Mouse (Mus musculus) forebrain, postnatal 0 days (tissue): ENCODE measurements at regions not wholly inside any gene's neighbourhood (a gene's known extent, or its start where the extent isn't known, plus 50 kb on each side); places are given as distances from the start of the nearest gene placed in this dataset.

Source experiments
- ATAC-seq: fragments of 200-750 bp; cut with Nextera tagmentation; 2 replicates; pipeline ENCODE4 v1.8.0; 2017; ENCODE audit warnings: mild to moderate bottlenecking, moderate library complexity
- DNase-seq: peaks from one replicate; pipeline ENCODE4 v3.0.0-alpha.2; 2015
- H3K27ac ChIP-seq: fragments of 300-500 bp; sonication (generic); 2 replicates; pipeline ENCODE4 v1.5.1; 2014; ENCODE audit warnings: low read depth, mild to moderate bottlenecking, antibody characterized with exemption, low read length, moderate library complexity, mixed read lengths
- H3K27me3 ChIP-seq: fragments of 300-500 bp; sonication (generic); 2 replicates; pipeline ENCODE4 v1.6.1; 2014; ENCODE audit warnings: mild to moderate bottlenecking, low read length, mixed read lengths; ENCODE audit not compliant: insufficient read depth
- H3K36me3 ChIP-seq: fragments of 300-500 bp; sonication (generic); 2 replicates; pipeline ENCODE4 v1.6.1; 2014; ENCODE audit warnings: mild to moderate bottlenecking, moderate library complexity; ENCODE audit not compliant: insufficient read depth
- H3K4me1 ChIP-seq: fragments of 300-500 bp; sonication (generic); 2 replicates; pipeline ENCODE4 v1.6.1; 2014; ENCODE audit warnings: antibody characterized with exemption; ENCODE audit not compliant: insufficient read depth
- H3K4me2 ChIP-seq: fragments of 300-500 bp; sonication (generic); 2 replicates; pipeline ENCODE4 v1.6.1; 2014; ENCODE audit warnings: low read depth, mild to moderate bottlenecking, moderate library complexity
- H3K4me3 ChIP-seq: fragments of 300-500 bp; sonication (generic); 2 replicates; pipeline ENCODE4 v1.5.1; 2014; ENCODE audit warnings: low read depth, low read length, mixed read lengths
- H3K9ac ChIP-seq: fragments of 300-500 bp; sonication (generic); 2 replicates; pipeline ENCODE4 v1.6.1; 2014; ENCODE audit warnings: mild to moderate bottlenecking
- H3K9me3 ChIP-seq: fragments of 300-500 bp; sonication (generic); 2 replicates; pipeline ENCODE4 v1.6.1; 2016; ENCODE audit warnings: low read length
- CTCF ChIP-seq: sonication (generic); IDR thresholded peaks from 2 replicates; pipeline ENCODE4 v1.5.1; 2016; ENCODE audit warnings: antibody characterized with exemption, control low read depth, low read depth
- WGBS: fragments of 180-500 bp; shearing (Covaris S2); extraction: QIAGEN DNeasy Blood & Tissue Kit; methylation state at CpG from one replicate; pipeline ENCODE4 v1.1.7; 2014; 5-methylcytosine and 5-hydroxymethylcytosine counted together

GRCm38 (mm10) chr9:16994169-16994568 is 493.1 kb upstream of the Fat3 start:
- no peak for DNase-seq

GRCm38 (mm10) chr9:16988114-16988513 is 487.0 kb upstream of the Fat3 start:
- Histone ChIP-seq H3K27ac (no peak overlapping the region), H3K9ac (no peak overlapping the region), H3K4me1 (no peaks in the 10 kb centered on the region), H3K4me2 (no peak overlapping the region), H3K27me3 (no peaks in the 10 kb centered on the region), H3K9me3 (no peaks in the 10 kb centered on the region), H3K4me3 (no peak overlapping the region), H3K36me3 (no peaks in the 10 kb centered on the region)
- ATAC-seq (peak; percentile 74), DNase-seq (peak; percentile 19)
- WGBS: 42% methylated on average over 3 of the region's 3 CpGs
- TF ChIP-seq CTCF: no peak

More at GRCm38 (mm10) chr9:16994169-16994568, 493.1 kb upstream of the Fat3 start:
- ATAC-seq: no peak
- no peak for TF ChIP-seq CTCF
- no peaks in the 10 kb centered on the region for H3K27me3 ChIP-seq
- 49% methylated on average over 2 of the region's 2 CpGs for WGBS
- H3K4me1 ChIP-seq: no peaks in the 10 kb centered on the region
- no peaks in the 10 kb centered on the region for H3K36me3 ChIP-seq
- no peak overlapping the region for H3K9ac ChIP-seq
- no peak overlapping the region for H3K27ac ChIP-seq
- no peak overlapping the region for H3K4me2 ChIP-seq
- no peak overlapping the region for H3K4me3 ChIP-seq
- H3K9me3 ChIP-seq: no peaks in the 10 kb centered on the region

- H3K27ac ChIP-seq: no peak overlapping the region
- H3K27me3 ChIP-seq: no peaks in the 10 kb centered on the region
- no peak for TF ChIP-seq CTCF
- H3K9ac ChIP-seq: no peak overlapping the region
- H3K9me3 ChIP-seq: no peaks in the 10 kb centered on the region
- no peak for ATAC-seq
- H3K4me3 ChIP-seq: no peak overlapping the region
- H3K4me1 ChIP-seq: no peaks in the 10 kb centered on the region
- DNase-seq: no peak
- 84% methylated on average over 5 of the region's 5 CpGs for WGBS
- no peaks in the 10 kb centered on the region for H3K36me3 ChIP-seq
- H3K4me2 ChIP-seq: no peak overlapping the region
These were observed 476.2 kb upstream of the Fat3 start for GRCm38 (mm10) chr9:16977321-16977720.

- Histone ChIP-seq H3K9me3 (no peaks in the 10 kb centered on the region), H3K27ac (no peak overlapping the region), H3K27me3 (no peaks in the 10 kb centered on the region), H3K4me1 (no peaks in the 10 kb centered on the region), H3K4me3 (no peak overlapping the region), H3K9ac (no peak overlapping the region), H3K4me2 (no peak overlapping the region), H3K36me3 (no peaks in the 10 kb centered on the region)
- ATAC-seq: no peak
- no peak for DNase-seq
- no peak for TF ChIP-seq CTCF
- 32% methylated on average over 4 of the region's 4 CpGs for WGBS
These were observed 469.3 kb upstream of the Fat3 start for GRCm38 (mm10) chr9:16970373-16970772.

GRCm38 (mm10) chr9:16933602-16934001 is 432.5 kb upstream of the Fat3 start:
- no peak for ATAC-seq
- no peak overlapping the region for H3K27ac ChIP-seq
- no peaks in the 10 kb centered on the region for H3K4me1 ChIP-seq
- 42% methylated on average over 1 of the region's 1 CpGs for WGBS
- no peaks in the 10 kb centered on the region for H3K36me3 ChIP-seq
- no peak for TF ChIP-seq CTCF
- H3K4me2 ChIP-seq: no peak overlapping the region
- no peaks in the 10 kb centered on the region for H3K9me3 ChIP-seq
- no peaks in the 10 kb centered on the region for H3K27me3 ChIP-seq
- H3K9ac ChIP-seq: no peak overlapping the region
- DNase-seq: no peak
- no peak overlapping the region for H3K4me3 ChIP-seq

DNA sequence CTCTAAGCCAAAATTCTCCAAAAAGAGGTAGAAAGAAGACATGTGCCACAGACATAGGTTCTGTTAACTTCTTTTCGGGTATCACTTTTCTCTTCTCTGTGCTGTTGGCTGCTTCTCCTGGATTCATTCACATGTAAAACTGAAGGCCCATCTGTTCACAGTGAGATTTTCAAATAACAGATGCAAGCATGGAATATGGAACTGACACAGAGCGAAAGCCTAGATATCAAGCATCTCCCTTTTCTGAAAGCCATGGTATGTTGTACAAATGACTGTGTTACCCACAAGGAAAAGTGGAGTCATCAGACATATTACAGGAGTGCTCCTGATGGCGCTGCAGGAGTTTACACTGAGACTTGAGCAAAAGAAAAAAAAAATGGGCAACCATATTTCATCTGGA is 430.5 kb upstream of the Fat3 start:
- peak; percentile 82 for DNase-seq
- Histone ChIP-seq H3K9me3 (no peaks in the 10 kb centered on the region), H3K9ac (no peak overlapping the region), H3K27ac (no peak overlapping the region), H3K36me3 (no peaks in the 10 kb centered on the region), H3K4me3 (no peak overlapping the region), H3K4me1 (no peaks in the 10 kb centered on the region), H3K27me3 (no peaks in the 10 kb centered on the region), H3K4me2 (no peak overlapping the region)
- peak; percentile 20; the same call in 1 of the 2 replicates for TF ChIP-seq CTCF
- WGBS: 63% methylated on average over 3 of the region's 3 CpGs
- ATAC-seq: peak; percentile 96

DNA sequence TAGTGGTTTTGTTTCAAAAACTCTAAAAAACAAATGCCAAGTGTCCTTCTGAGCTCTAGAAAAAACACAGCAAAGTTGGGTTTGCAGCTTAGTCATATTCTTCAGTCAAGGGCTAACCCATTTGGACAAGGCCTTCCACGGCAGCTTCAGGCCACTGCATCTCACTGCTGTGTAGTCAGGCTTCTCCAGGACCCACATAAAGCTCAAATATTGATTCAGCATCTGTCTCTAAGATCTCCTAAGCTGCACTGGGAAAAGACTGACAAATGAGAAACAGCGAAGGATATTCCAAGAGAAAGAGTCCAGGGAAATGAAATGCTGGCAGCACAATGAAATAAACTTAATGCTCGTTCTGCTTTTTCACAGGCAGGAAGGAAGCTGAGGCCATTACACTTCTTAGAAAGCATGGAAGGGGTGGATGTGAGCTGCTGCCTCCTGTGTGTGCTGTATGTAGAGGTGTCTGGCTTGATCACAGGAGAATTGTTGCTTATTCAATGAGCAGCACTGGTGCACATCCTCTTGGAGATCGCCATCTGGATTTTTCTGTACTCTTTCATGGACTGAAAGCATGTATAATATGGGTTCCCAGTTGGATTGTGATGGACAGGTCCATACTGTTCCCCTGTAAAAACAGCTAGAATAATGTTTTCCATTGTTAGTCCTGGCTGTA is 425.4 kb upstream of the Fat3 start:
- no peak overlapping the region for H3K4me2 ChIP-seq
- H3K9ac ChIP-seq: no peak overlapping the region
- ATAC-seq (no peak), DNase-seq (no peak)
- no peaks in the 10 kb centered on the region for H3K9me3 ChIP-seq
- WGBS: 86% methylated on average over 4 of the region's 4 CpGs
- no peak overlapping the region for H3K4me3 ChIP-seq
- TF ChIP-seq CTCF: no peak
- H3K36me3 ChIP-seq: no peaks in the 10 kb centered on the region
- H3K27me3 ChIP-seq: no peaks in the 10 kb centered on the region
- no peak overlapping the region for H3K27ac ChIP-seq
- H3K4me1 ChIP-seq: no peaks in the 10 kb centered on the region
